Mouse (Mus musculus) lung, postnatal 14 days (tissue): Measurements from ENCODE around the gene Atpif1.

Experiments used
- DNase-seq: peaks from one replicate; pipeline ENCODE4 v3.0.0; 2021

Atpif1 gene

DNA sequence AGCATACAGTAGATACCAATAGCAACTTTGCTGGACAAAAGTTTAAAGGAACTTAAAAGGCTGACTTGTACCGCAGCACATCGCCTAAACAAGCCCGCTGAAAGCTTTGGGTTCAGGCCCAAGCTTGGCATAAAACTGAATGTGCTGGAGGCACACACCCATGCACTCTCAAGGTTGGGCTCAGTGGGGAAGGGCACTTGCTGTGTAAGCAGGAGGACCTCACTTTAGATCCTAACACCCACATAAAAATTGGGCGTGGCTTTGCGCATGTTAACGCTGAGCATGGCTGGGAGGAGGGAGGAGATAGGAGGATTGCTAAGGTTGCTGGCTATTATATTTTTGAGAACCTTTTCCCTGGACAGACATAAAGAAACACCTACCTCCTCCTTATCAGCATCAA is 8.7 kb downstream of the Atpif1 start:
- no peak for DNase-seq

DNA sequence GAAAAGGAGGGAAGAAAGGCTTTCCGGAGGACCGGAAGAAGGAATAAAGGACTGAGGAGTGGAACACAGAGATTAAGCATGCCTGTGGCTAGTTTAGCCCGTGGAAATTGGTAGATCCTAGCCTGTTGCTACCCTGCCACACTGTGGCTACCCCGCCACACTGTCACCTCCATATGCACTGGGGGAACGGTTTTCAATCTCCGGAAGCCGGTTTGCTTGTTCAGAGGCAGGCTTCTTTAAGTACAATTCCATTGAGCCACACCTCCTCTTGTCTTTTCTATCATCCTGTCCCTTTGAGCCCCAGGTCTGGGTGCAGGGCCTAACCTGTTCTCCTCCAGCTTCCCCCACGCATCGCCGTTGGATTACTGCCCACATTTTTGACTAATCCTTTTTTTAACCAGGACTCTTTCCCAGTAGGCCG is 9.1 kb downstream of the Atpif1 start:
- no peak for DNase-seq

DNA sequence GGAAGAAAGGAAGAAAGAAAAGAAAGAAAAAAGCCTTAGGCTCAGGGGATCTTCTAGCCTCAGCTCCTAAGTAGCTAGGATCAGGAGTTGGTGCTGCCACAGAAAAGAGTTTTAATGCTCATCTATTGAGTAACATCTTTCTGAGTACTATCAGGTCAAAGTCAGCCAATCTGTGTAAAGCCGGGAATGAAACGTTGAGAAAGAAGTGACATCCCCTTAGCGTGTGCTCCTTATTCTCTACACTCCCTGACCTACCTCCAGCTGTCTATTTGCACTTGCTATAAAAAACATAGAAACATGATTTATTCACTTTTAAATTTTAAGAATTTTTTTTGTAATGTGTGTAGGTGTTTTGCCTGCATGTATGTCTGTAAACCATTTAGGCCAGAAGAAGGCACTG is 14.3 kb downstream of the Atpif1 start:
- DNase-seq: no peak

DNA sequence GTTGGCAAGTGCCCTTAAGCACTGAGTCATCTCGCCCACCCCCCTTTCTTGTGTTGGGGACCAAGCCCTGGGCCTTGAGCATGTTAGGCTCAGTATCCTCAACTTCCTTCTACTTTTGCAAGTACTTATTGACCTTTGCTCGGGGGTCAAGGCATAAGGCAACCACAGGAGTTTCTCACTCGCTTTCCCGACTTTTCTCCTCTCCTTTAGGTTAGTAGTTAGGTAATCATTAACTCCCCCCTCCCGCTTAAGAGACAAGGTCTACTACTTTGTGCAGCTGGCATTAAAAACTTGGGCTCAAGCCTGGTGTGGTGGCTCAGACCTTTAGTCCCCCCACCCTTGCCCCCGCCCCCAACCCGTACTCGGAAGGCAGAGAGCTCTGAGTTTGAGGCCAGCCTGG is 15.4 kb downstream of the Atpif1 start:
- no peak for DNase-seq

DNA sequence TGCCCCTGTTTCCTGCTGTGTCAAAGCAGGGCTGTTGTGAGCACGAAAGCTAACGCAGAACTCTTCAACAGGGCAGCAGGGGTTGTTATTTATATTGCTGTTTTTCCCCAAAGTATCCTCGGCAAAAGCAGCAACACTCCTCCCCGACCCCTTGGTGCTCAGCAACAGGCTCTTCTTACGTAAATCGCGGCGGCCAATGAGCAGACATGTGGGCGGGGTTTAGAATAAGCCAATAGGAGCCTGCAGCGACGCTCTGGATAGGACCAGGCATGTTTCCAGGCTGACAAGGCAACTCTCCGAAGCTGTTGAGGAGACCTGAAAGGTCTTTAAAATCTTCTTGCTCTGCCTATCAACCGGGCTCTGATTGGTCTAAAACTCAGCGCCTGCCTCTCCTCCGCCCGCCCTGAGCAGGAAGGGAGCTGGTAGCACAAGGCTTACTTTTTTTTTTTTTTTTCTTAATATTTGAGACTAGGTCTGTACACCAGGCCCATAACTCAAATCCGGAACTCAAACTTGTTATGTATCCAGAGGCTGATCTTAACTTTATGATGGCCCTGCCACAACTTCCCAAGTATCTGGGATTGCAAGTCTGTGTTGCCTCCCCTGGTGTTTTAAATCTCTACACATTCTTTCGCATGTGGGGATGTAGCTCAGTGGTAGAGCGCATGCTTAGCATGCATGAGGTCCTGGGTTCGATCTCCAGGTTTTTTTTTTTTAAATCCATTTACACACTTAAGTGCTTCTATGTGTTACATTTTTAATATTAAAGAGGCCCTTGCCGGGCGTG is 17.9 kb downstream of the Atpif1 start:
- DNase-seq: peak; percentile 92

DNA sequence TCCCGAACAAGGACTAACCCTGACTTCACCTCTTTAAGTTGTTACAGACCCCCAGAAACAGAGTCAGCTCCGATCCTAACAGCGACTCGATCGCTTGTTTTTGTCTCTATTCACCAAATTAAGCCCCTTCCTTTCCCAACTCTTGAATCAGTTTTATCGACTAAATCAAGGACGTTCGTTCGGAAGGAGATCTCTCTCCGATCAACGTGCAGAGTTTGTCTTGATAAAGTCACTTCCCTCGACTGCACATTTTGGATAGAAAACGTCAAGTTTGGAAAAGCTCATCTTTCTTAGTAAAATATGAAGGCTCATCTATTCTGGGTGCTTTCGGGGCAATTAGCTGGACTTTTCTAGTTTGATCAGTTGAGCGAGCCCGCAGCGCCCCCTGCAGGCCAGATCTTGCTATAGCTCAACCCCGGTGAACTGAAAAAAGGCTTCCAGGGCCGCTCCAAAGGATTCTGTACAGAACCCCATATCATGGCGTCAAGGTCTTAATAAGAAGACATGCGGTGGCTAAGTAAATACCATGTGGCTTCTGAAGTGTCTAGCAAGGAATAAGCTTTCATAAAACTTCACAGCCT is 18.8 kb downstream of the Atpif1 start:
- peak; percentile 91 for DNase-seq

DNA sequence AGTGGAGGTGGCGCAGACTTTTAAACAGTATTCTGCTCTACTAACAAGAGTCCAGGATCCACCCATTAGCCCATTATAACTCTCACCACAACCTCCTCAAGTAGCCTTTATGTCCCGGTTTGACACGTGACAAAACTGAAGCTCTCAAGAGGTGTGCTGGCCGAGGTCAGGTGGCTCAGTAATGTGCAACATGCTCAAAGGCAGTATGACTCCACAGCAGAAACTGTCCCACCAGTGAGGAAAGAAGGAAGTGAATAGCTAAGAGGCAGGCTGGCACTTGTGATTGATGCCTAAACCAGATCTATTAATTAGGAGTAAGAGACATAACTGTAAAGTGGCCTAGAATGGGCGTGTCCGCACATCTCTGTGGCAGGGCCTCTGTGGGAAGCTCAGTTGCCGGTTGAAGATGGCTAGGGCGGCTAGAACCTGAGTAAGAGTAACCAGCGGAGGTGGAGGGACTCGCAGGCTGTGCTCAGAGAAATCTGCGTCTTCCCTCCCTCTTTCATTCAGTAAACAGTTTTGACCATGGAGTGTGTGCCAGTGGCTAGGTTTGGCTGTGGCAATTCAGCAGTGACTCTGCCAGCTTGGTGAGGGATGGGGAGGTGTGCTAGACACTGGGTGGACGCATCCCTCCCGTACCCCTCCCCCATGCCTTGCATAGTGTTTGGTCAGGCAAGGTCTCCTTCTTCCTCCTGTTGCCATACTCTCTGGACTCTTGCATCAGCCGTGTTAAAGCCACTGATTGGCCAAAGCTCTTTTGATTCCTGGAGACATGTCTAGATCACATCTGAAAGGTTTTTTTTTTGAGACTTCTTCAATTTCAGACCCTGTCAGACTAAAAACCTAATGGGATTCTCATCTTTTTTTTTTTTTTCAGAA is 19.8 kb downstream of the Atpif1 start:
- no peak for DNase-seq

DNA sequence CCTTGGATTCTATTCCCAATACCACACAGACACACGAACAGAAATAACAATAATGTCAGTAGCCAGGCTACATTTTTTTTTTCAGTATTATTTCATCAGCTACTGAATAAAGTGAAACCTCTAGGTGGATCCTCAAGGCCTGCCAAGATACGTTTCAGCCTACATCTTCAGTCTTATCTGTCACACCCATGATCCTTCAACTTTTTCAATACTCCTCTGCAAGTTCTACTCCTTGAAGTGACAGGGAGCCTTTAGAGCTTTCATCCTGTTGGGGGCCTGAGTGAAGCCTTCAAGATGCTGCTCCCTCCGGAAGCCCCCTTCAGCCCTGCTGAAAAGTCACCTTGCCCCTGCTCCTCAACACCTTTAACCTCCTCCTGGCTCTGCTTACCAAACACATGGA is 21.4 kb downstream of the Atpif1 start:
- no peak for DNase-seq

DNA sequence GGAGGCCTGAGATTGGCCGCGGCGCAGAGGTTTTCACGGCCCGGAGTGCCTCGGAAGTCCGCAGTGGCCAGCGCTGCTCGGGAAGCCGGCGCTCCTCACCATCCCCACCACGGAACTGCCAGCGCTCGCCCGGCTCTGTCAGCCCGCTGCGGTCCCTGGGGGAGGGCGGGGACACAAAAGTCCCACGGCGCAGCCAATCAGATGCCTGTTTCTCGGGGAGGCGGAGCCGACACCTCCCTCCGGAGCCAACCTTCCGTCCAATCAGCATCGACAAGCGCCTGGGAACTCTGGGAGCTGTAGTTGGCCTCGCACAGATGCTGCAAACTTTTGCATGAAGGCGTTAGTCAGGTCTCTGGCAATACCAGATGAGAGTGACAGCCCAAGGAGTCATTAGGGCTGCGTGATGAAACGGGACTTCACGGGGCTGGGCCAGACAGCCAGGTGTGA is 23.1 kb downstream of the Atpif1 start, which contains the start of gene Sesn2:
TSS of gene Sesn2 (minus strand) at position 150 of the 447 bp plus-strand sequence.
- peak; percentile 97 for DNase-seq

DNA sequence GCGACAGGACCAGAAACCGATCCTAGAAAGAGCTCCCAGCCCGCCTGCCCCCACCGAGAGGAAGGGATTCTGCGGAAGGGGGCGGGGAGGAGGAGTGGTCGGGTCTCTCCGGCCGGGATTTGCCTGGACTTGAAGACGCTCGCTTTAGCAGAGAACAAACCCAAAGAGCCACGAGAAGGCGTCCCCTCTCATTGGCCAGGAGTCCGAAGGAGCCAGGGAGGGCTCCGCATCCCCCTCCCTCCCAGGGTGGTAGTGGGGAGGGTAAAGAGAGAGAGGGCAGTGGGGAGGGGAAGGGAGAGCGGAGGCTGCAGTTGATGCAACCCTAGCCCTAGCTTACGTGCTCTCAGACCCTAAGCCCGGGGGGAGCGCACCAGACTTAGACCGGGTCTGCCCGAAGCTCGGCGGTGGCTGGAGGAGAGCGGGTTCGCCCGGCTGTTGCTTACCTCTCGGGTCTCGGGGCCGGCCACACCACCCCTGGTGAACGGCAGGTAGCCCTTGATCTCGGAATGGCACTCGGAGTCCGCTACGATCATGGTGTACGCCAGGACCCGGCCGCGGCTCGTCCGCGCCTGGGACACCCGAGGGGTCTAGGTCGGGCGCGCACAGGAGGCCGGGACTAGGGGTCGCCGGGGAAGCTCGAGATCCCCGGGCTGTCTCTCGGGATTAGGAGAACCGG is 23.7 kb downstream of the Atpif1 start:
- peak; percentile 83 for DNase-seq

DNA sequence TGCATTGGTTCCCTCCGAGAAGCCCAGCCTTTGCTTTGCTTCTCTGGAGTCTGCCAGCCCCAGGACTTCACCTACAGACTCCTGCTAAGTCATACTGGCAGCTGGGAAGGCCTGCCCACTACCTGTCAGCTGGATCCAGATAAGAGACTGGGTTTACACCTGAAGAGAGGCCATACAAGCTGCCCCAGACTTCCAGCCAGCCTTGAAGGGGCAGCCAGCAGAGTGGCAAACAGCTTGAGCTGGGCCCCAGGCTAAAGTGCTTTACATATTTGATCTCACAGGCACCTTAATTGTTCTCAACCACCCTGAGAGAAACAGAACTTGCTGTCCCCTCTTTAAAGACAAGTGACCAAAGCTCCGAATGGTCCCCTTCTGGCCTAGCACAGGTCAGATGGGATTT is 26.2 kb downstream of the Atpif1 start:
- DNase-seq: peak; percentile 32

DNA sequence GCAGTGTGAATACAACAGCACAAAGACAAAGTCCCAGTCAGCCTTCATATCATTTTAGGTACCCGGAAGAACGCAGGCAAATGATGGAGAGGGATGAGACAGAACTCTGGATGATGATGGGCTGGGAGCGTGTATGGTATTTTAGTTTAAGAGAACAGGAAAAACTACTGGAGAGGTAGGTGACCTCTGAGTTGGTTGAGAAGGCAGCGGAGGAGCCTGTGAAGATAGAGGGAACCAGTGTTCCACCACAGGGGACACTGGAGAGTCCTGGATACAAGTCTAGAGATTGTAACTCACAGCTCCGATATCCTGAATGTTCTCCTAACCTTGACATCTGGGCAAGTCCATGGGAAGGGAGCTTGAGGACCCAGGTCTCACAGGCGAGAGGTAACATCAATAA is 27.2 kb downstream of the Atpif1 start:
- no peak for DNase-seq

DNA sequence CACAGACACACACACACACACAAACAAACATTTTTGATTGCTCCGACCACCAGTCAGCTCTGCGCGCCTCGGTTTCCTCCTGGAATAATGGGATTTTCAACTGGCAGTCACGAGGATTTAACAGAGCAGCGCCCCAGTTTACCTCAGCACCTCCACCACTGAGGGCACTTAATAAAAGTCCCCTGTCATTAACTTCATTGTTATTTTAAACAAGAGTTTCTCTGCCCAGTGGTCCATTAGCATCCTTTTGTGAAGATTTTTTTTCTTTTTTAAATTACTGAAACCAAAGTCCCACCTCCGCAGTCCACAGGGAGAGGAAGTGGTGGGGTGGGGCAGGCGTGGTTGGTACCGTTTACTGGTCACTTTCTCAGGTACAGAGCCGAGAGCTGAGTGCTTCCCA is 27.7 kb downstream of the Atpif1 start:
- no peak for DNase-seq

DNA sequence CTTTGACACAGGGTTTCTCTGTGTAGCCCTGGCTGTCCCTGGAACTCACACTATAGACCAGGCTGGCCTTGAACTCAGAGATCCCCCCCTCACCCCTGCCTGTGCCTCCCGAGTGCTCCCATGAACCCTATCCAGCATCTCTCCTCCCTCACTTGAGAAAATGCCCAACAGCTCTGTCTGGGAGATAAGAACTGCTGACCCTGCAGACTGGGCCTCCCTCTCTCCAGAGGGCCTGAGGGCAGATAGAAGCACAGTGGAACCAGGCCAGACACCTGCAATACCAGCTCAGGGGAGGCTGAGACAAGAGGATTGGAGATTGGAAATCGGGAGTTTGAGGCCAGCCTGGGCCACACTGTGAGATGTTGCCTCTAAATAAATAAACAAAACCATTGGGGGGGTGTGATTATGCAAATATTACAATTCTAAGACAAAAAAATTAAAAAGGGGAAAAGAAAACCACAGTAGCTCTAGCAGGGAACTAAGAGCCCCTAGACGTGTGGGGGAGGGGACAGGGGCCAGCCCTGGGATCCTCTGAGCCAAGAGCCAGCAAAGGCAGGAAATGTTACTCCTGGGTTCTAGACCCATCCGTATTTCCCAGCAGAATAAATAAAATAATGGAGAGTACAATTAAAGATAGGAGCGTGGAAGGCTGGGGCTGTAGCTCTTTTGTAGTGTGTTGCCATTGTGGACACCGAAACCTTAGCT is 28.3 kb downstream of the Atpif1 start:
- DNase-seq: no peak

DNA sequence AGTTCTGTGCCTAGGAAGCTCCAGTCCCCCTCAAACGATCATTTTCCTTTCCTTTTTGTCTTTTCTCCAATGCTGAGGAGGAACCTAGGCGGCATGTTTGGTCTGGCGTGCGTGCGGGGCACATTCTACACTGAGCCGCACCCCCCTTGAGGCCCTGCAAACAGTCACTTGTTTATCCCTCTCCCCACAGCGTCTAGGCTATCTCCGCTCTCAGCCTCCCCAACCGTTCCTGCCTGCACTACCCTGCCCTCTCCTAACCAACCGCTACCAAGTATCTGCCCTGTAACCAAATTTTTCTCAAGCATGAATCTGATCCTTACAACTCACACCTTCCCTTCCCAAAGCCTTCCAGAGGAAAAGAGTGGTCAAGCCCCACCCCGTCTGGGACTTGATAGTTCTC is 30.1 kb downstream of the Atpif1 start:
- DNase-seq: no peak

DNA sequence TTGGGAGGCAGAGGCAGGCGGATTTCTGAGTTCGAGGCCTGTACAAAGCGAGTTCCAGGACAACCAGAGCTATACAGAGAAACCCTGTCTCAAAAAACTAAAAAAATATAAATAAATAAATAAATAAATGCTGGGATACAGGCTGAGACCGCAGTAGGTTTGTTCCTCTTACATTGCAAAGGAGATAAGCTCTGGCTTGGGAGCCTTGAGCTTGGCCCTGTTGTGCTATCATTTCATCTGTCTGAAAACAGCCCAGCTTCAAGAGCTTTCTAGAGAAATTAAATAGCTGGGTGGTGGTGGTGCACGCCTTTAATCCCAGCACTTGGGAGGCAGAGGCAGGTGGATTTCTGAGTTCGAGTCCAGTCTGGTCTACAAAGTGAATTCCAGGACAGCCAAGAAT is 31.8 kb downstream of the Atpif1 start:
- no peak for DNase-seq

DNA sequence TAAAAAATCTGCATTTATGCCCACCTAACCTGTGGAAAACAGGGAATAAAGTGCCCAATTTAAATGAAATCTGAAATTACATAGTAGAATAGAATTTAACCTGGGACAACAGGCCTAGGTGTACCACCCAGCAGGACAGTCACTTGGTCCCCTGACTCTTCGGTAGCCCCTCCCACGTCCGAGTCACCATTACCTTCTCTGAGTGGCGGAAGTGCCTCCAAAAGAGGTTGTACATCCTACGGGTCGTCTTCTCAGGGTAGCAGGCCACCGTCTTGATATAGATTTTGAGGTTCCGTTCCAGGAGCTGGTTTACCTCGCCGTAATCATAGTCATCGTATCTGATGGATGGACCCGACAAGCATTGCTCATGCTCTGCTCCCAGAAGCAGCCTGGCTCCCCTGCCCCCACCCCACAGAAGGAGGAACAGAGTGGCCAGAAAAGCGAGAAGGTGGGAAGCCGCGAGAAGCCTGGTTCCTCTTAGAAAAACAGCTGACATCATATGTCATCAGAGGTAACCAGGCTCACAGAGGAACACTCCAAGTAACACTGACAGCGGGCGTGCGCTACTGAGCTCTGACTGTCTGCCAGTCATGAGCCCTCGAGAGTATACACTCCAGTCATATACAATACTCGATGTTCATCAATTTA is 39.1 kb downstream of the Atpif1 start:
- DNase-seq: no peak

DNA sequence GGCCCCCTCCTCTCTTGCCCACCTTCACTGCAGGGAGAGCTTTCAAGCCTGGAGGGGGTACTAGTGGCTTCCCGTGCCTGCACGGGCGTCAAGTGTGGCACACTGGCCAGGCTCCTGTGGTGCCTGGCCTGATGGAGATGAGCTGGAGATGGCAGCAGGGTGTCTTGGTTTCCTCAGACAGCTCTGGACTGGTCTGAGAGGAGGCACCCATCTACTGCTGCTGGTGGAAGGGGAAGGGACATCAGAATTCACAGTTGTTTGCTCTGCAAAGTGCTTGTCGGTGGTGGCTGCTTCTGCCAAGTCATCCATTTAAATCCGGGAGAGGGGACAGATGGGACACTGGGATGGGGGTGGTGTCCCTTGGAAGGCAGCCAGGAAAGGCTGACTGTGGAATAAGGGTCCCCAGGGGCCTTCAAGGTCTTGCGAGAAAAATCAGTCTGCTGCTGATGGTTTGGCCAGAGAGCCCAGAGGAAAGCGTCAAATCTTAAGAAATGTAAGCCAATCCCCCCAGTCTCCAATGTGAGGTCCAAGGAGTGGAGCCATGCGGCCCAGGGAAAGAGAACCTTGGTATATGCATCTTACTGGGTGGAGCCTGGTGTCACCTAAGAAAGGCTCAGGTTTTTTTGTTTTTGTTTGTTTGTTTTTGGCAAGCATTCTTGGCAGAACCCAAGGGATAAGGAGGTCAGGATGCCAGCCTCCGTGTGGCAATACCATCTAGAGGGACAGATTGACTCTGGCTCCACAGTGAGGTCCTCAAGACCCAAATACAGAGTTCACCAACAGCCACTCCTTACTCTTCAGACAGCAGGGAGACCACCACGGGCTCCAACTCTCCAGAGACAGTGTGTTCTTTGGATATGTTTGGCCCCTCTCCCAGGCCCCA is 41.0 kb downstream of the Atpif1 start:
- no peak for DNase-seq

DNA sequence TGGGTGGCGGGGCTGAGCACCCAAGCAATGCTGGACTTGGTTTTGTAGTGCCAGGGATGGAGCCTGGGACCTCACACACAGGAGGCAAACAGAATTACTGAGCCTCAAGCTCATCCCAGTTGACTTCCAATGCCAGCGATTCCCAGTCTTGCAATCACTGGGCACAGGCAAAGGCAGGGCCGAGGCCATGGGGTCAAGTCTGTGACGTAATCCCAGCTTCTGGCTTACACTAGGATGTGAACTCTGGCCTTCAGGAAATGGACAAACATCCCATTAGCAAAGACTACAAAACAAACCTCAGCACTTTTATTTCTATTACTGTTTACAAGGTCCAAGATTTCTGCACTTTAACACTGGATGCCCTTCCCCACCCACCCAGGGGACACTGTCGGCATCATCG is 41.7 kb downstream of the Atpif1 start:
- peak; percentile 48 for DNase-seq

DNA sequence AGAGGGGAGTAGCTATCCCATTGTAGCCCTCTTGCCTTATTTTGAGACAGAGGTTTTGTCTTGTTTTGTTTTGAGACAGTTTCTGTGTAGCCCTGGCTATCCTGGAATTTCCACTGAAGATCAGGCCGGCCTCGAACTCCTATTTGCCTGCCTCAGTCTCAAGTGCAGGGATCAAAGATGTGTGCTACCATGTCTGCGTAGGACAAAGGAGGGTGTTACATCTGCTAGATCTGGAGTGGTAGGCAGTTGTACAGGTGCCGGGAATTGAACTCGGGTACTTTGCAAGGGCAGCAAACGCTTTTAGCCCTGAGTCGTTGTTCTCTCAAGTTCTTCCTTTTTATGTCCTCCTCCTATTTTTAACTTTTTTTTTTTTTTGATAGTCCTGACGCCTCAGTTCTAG is 42.4 kb downstream of the Atpif1 start:
- no peak for DNase-seq
